Mouse (Mus musculus): ENCODE data around the gene Ube2q1. TPM values are rescaled to one million over a fixed set of nuclear protein-coding genes. Genes with fewer than 3 reads are reported as not detected.

Gene Ube2q1
- polyA plus RNA-seq (2012; ENCODE audit: insufficient read depth, insufficient read length, low replicate concordance, missing spikeins) = 231 TPM in 1 of 2 replicates, not detected in the other

DNA sequence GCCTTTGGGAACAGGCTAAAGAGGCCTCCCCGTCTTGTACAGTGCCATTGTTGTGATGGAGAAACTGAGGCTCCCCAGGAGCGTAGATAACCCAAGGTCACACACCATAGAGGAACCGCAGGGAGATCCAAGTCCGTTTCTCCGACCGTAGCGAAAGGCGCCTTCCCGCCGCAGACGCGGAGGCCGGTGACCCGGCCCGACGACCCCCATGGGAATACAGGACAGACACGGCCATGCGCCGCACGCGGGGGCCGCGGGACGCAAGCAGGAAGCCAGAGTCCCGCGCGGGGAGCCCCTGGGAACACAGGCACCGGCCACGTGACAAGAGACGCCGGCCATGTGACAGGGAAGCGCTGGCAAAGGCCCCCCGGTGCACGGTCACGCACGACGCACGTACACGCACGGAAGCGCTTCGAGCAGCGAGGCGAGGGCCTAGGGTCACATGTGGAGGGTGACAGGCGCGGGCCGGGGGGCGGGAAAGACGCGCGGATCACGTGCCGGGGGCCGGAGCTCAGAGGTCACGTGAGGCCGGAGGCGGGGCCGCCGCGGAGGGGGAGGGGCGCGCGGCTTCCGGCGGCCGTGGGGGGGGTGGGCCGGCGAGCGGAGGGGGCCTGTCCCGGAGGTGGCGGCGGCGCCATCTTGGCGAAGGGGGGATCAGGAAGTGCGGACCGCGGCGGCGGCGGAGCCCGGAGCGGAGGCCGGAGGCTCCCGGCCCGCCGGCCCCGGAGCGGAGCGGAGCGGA is at the start of gene Ube2q1:
TSS of gene Ube2q1 (plus strand) at position 649 of the 742 bp plus-strand sequence.
- H3K27ac ChIP-seq (ENCODE audit: insufficient read depth, low read depth, low read length) = peak within 1 kb of the TSS; percentile 75
- peaks cover 12% of the 10 kb centered on the region for H3K4me1 ChIP-seq (ENCODE audit: control insufficient read depth, insufficient read depth, low read length)
- peak; percentile 67; the same call in 1 of the 2 replicates for TF ChIP-seq POLR2A (IDR thresholded peaks at IDR 0.05; ENCODE audit: insufficient read depth, low read depth, low read length)
- no peak for TF ChIP-seq CTCF (IDR thresholded peaks at IDR 0.05; ENCODE audit: insufficient read depth, low read depth, low read length)
- peak within 1 kb of the TSS; percentile 77 for H3K4me3 ChIP-seq (ENCODE audit: insufficient read depth, low read depth, low read length)
- under 1% methylated on average over 86 of the region's 90 CpGs for WGBS

DNA sequence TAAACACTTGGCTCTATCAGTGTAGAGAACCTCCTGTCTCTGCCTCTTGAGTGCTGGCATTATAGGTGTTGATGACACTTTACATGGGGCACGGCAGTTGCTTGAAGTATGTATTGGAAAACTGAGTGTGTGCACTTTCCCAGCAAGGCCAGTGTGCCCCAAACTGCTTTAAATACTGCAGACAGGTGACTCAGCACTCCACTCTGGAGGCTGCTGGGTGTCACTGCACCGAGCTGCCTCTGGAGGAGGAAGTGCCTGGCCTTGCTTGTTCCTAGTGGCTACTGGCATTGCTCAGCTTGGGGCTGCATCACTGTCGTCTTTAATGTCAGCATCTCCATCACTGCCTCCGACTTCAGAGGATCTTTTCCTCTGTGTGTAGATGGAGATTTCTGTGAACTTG is 46.4 kb upstream of the Ube2q1 start:
- Histone ChIP-seq H3K4me3 (ENCODE audit: insufficient read depth, low read depth, low read length) (no peak overlapping the region), H3K27ac (ENCODE audit: insufficient read depth, low read depth, low read length) (no peak overlapping the region), H3K4me1 (ENCODE audit: control insufficient read depth, insufficient read depth, low read length) (peaks cover 11% of the 10 kb centered on the region)
- peak; percentile 43 for TF ChIP-seq CTCF (IDR thresholded peaks at IDR 0.05; ENCODE audit: insufficient read depth, low read depth, low read length)
- no peak for TF ChIP-seq POLR2A (IDR thresholded peaks at IDR 0.05; ENCODE audit: insufficient read depth, low read depth, low read length)
- WGBS = 6% methylated on average over 4 of the region's 4 CpGs

DNA sequence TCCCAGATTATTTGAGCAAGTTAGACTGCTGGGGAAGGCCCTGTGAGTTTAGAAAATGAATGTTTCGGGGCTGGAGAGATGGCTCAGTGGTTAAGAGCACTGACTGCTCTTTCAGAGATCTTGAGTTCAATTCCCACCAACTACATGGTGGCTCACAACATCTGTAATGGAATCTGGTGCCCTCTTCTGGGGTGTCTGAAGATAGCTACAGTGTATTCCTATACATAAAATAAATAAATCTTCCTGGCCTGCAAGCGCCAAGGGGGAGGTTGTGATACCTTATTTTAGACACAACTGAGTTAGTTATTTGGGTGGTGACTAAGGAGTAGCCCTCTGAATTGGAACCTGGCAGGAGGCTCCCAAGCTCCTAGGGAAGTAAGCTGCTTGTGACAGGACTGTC is 44.6 kb upstream of the Ube2q1 start:
- TF ChIP-seq POLR2A (IDR thresholded peaks at IDR 0.05; ENCODE audit: insufficient read depth, low read depth, low read length) = no peak
- TF ChIP-seq CTCF (IDR thresholded peaks at IDR 0.05; ENCODE audit: insufficient read depth, low read depth, low read length) = no peak
- Histone ChIP-seq H3K4me3 (ENCODE audit: insufficient read depth, low read depth, low read length) (no peak overlapping the region), H3K27ac (ENCODE audit: insufficient read depth, low read depth, low read length) (no peak overlapping the region), H3K4me1 (ENCODE audit: control insufficient read depth, insufficient read depth, low read length) (peaks cover 17% of the 10 kb centered on the region)
- 68% methylated on average over 2 of the region's 2 CpGs for WGBS

DNA sequence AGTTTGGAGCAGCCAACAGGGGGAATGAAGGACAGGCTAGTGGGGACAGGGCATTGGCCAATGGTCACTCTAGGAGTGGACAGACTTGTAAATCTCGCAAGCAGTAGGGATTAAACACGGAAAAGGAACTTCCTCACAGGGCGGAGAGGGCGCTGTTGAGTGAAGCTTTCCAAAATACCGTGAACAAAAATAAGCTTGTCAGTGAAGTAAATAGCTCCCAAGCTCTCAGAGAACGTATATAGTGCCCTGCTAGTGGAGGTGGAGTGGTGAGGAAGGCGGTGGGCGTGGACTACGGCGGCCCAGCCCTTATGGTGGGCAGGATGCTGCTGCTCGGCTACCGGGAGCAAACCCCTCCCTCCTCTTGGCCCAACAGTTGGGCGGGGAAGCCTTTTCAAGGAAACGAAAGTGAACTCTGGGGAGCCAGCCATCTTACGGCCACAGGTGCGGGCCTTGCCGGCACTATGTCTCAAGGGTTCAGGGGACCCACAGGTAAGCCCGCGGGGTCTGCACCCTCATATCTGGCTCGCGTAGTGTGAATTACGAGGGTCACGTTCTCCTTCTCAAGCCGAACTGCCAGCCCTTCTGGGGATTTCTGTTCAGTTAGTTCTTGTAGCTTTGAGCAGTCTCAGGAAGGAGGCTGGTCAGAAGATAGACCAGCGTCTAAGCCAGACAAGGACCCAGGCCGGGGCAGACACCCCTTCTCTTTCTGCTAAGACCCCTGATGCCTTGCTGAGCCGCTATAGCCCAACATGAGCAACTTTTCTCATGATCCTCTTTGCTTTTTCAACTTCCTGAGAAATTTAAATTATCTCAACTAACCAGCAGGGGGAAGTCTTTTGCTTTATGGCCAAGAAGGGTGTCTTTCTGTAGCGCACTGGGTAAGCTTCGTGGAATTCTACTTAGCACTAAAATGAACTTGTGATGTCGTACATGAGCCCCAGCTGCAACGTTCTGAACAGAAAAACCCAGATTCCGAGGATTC is 42.8 kb upstream of the Ube2q1 start:
- H3K4me3 ChIP-seq (ENCODE audit: insufficient read depth, low read depth, low read length) = peak overlapping the region; percentile 50
- 1% methylated on average over 32 of the region's 32 CpGs for whole genome bisulfite sequencing
- peak overlapping the region; percentile 34; the same call in 1 of the 2 replicates for H3K27ac ChIP-seq (ENCODE audit: insufficient read depth, low read depth, low read length)
- peaks cover 17% of the 10 kb centered on the region for H3K4me1 ChIP-seq (ENCODE audit: control insufficient read depth, insufficient read depth, low read length)
- TF ChIP-seq CTCF (IDR thresholded peaks at IDR 0.05; ENCODE audit: insufficient read depth, low read depth, low read length) = no peak
- no peak for TF ChIP-seq POLR2A (IDR thresholded peaks at IDR 0.05; ENCODE audit: insufficient read depth, low read depth, low read length)

DNA sequence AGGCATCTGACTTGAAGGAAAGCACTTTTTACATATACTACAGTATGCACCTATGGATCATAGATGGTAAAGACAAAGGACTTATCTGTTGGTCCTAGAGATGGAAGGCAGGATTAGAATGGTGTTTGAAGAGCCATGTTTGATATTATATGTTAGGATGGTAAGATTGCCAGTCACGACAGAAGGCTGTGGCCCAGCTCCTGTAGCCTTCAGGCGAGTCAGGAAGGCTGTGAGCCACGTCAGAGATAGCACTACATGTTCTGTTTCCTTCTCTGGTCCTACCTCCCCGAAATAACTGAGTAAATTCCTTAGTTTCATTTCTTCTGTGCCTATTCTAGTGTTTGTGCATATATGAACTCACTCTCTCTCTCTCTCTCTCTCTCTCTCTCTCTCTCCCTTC is 41.3 kb upstream of the Ube2q1 start:
- peaks cover 20% of the 10 kb centered on the region for H3K4me1 ChIP-seq (ENCODE audit: control insufficient read depth, insufficient read depth, low read length)
- TF ChIP-seq CTCF (IDR thresholded peaks at IDR 0.05; ENCODE audit: insufficient read depth, low read depth, low read length) = no peak
- TF ChIP-seq POLR2A (IDR thresholded peaks at IDR 0.05; ENCODE audit: insufficient read depth, low read depth, low read length) = no peak
- 62% methylated on average over 4 of the region's 4 CpGs for WGBS
- no peak overlapping the region for H3K27ac ChIP-seq (ENCODE audit: insufficient read depth, low read depth, low read length)
- no peak overlapping the region for H3K4me3 ChIP-seq (ENCODE audit: insufficient read depth, low read depth, low read length)

DNA sequence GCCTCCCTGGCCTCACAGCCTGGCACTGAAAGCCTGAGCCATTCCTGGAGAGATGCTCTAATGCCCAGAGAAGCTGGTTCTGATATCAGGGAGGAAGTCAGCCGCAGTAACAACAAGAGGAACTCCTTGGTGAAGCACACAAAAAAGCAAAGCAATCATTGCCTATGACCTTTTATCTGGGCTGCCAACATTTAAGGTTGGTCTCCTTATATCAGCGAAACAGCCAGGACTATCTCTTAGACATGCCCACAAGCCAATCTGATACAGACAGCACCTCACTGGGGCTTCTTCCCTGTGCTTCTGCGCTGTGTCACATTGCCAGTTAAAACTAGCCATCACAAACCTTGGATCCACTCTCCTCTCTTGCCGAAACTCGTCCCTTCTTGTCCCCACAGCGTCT is 34.9 kb upstream of the Ube2q1 start:
- TF ChIP-seq POLR2A (IDR thresholded peaks at IDR 0.05; ENCODE audit: insufficient read depth, low read depth, low read length) = no peak
- TF ChIP-seq CTCF (IDR thresholded peaks at IDR 0.05; ENCODE audit: insufficient read depth, low read depth, low read length) = no peak
- H3K4me1 ChIP-seq (ENCODE audit: control insufficient read depth, insufficient read depth, low read length) = peaks cover 4% of the 10 kb centered on the region
- H3K27ac ChIP-seq (ENCODE audit: insufficient read depth, low read depth, low read length) = no peak overlapping the region
- WGBS = 96% methylated on average over 6 of the region's 6 CpGs
- no peak overlapping the region for H3K4me3 ChIP-seq (ENCODE audit: insufficient read depth, low read depth, low read length)

DNA sequence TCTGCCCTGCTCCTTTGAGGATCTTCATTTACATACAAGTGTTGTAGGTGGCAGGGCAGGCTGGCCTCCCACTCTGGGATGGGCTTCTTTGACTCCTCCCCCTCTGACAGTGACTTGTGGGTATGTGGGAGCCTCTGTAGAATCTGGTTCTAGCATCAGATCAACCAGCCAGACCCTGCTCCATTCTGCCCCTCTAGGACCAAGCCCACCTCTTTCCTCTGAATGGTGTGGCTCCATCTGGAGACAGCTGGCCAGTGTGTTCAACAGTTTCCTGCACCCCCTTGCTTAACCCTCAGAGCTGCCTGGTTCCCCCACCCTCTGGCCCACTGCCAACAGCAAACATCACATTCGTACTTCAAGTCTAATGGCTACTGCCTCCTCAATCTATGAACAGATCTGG is 21.1 kb upstream of the Ube2q1 start:
- H3K4me1 ChIP-seq (ENCODE audit: control insufficient read depth, insufficient read depth, low read length) = peaks cover 10% of the 10 kb centered on the region
- TF ChIP-seq POLR2A (IDR thresholded peaks at IDR 0.05; ENCODE audit: insufficient read depth, low read depth, low read length) = no peak
- TF ChIP-seq CTCF (IDR thresholded peaks at IDR 0.05; ENCODE audit: insufficient read depth, low read depth, low read length) = no peak
- H3K27ac ChIP-seq (ENCODE audit: insufficient read depth, low read depth, low read length) = no peak overlapping the region
- H3K4me3 ChIP-seq (ENCODE audit: insufficient read depth, low read depth, low read length) = no peak overlapping the region
- 24% methylated on average over 1 of the region's 1 CpGs for WGBS

DNA sequence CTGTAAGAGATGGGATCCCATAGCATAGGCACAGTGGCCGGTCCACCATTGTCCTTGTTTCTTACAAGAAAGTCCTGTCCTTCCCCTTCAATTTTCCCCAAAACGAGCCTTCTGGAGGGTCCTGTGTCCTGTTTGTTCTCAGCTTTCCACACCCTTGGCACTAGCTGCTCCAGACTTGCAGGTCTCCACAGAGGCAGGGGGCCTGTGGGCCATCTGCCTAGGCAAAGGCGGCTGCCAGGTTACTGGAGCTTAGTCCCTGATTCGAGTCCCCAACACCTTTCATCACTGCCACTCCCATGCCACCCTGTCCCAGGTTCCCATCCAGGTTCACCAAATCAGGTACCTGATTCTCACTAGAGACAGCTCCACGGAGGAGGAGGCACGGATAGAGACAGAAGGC is 18.1 kb upstream of the Ube2q1 start:
- no peak overlapping the region for H3K27ac ChIP-seq (ENCODE audit: insufficient read depth, low read depth, low read length)
- TF ChIP-seq CTCF (IDR thresholded peaks at IDR 0.05; ENCODE audit: insufficient read depth, low read depth, low read length) = no peak
- TF ChIP-seq POLR2A (IDR thresholded peaks at IDR 0.05; ENCODE audit: insufficient read depth, low read depth, low read length) = no peak
- 75% methylated on average over 6 of the region's 6 CpGs for WGBS

More for the DNA sequence above, 18.1 kb upstream of the Ube2q1 start:
- Histone ChIP-seq H3K4me1 (ENCODE audit: control insufficient read depth, insufficient read depth, low read length) (peaks cover 22% of the 10 kb centered on the region), H3K4me3 (ENCODE audit: insufficient read depth, low read depth, low read length) (no peak overlapping the region)

Measured in olfactory bulb, adult 2 months (tissue).